Mouse (Mus musculus) myocyte (in vitro differentiated cells): ENCODE data around the gene Ctf1.

Experiments used
- CEBPB ChIP-seq: IDR thresholded peaks from 2 replicates; pipeline ENCODE4 v1.6.1; 2011; ENCODE audit warnings: mild to moderate bottlenecking, moderate library complexity; ENCODE audit not compliant: poor library complexity, insufficient read depth, severe bottlenecking
- E2F4 ChIP-seq: IDR thresholded peaks from one replicate; pipeline ENCODE4 v1.6.1; 2011; ENCODE audit warnings: mild to moderate bottlenecking, control low read depth, moderate library complexity; ENCODE audit not compliant: insufficient read depth
- MAX ChIP-seq: IDR thresholded peaks from one replicate; pipeline ENCODE4 v1.6.1; 2011; ENCODE audit warnings: low read depth, mild to moderate bottlenecking, control low read depth
- MYOD1 ChIP-seq, 3 experiments: IDR thresholded peaks; one replicate each; pipeline ENCODE4 v1.6.1; 2011; ENCODE audit warnings: control low read depth in 2 of 3, low read depth in 2 of 3, mild to moderate bottlenecking in 2 of 3, moderate library complexity in 1 of 3; ENCODE audit not compliant: insufficient read length in 2 of 3, control insufficient read depth in 1 of 3
- MYOG ChIP-seq, 3 experiments: IDR thresholded peaks; one replicate each; pipeline ENCODE4 v1.6.1; 2011; ENCODE audit warnings: control low read depth in 2 of 3, low read depth in 2 of 3, mild to moderate bottlenecking in 2 of 3; ENCODE audit not compliant: insufficient read length in 2 of 3, control insufficient read depth in 1 of 3, insufficient read depth in 1 of 3
- POLR2A ChIP-seq: IDR thresholded peaks from one replicate; pipeline ENCODE4 v1.6.1; 2011; ENCODE audit warnings: low read depth, mild to moderate bottlenecking, control low read depth, moderate library complexity; ENCODE audit not compliant: insufficient read length
- POLR2AphosphoS2 ChIP-seq: IDR thresholded peaks from one replicate; pipeline ENCODE4 v1.6.1; 2011; ENCODE audit warnings: low read depth, control low read depth; ENCODE audit not compliant: insufficient read length
- REST ChIP-seq: IDR thresholded peaks from one replicate; pipeline ENCODE4 v1.6.1; 2011; ENCODE audit warnings: mild to moderate bottlenecking, control low read depth, moderate library complexity; ENCODE audit not compliant: insufficient read depth, insufficient read length
- SRF ChIP-seq: IDR thresholded peaks from one replicate; pipeline ENCODE4 v1.6.1; 2011; ENCODE audit warnings: low read depth; ENCODE audit not compliant: control insufficient read depth, insufficient read length
- TCF12 ChIP-seq: IDR thresholded peaks from one replicate; pipeline ENCODE4 v1.6.1; 2011; ENCODE audit warnings: mild to moderate bottlenecking, control low read depth; ENCODE audit not compliant: poor library complexity, insufficient read depth, severe bottlenecking
- TCF3 ChIP-seq: IDR thresholded peaks from one replicate; pipeline ENCODE4 v1.6.1; 2011; ENCODE audit warnings: low read depth, control low read depth; ENCODE audit not compliant: insufficient read length
- USF1 ChIP-seq: IDR thresholded peaks from one replicate; pipeline ENCODE4 v1.6.1; 2011; ENCODE audit warnings: low read depth, mild to moderate bottlenecking, control low read depth, moderate library complexity

- TF ChIP-seq CEBPB (no peak), POLR2AphosphoS2 (no peak), POLR2A (no peak), TCF3 (no peak), MAX (no peak), USF1 (no peak), TCF12 (no peak), E2F4 (no peak), MYOD1 (IDR thresholded peaks at IDR 0.05; ENCODE audit: control insufficient read depth in 1 of 3, insufficient read length in 2 of 3, low read depth in 2 of 3) (no peak), MYOG (IDR thresholded peaks at IDR 0.05; ENCODE audit: control insufficient read depth in 1 of 3, insufficient read depth in 1 of 3, insufficient read length in 2 of 3, low read depth in 2 of 3) (no peak), SRF (no peak), REST (no peak)
These were observed 1.5 kb upstream of the Ctf1 start for GRCm38 (mm10) chr7:127711031-127711430.
